In the genomic region with DNA sequence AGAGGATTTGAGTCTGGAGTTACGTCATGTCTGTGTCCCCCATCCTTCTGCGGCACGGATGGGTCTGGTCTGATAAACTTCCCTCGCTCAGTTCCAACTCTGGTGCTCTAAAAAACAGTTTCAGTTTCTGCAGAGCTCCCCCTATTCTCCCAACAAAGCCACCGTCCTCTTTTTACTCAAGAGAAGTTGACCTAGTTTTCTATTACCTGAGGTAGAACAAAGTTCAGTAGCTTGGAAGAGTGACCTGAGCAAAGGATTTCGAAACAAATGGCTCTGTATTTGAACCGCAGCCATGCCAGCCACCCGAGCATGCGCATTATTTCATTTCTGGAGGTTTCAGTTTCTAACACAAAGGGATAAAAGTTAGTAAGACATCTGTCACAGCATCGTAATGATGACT, we compare ENCODE assay signal across 20 mouse cellular contexts. TPM values are rescaled to one million over a fixed set of nuclear protein-coding genes. Genes with fewer than 3 reads are reported as not detected.
DNase-seq lines count a peak whose midpoint lies in the region; ATAC-seq and TF ChIP-seq lines count a peak whose summit lies in the region.
"Had no signal": no experiment of that assay in that cellular context is flagged by ENCODE, and none has a peak within 500 bp of the region (broad histone marks: within the 10 kb centered on the region; RNA-seq: fewer than 3 reads in every experiment).

No protein-coding gene starts in this region.

- TF ChIP-seq CTCF in gastrocnemius, adult 2 months (IDR thresholded peaks at IDR 0.05) = no peak
- no peak for TF ChIP-seq CTCF in liver, adult 2 months (IDR thresholded peaks at IDR 0.05; ENCODE audit: low read depth, low read length)
- TF ChIP-seq CTCF in small intestine, adult 2 months (IDR thresholded peaks at IDR 0.05; ENCODE audit: extremely low read depth, insufficient read length, insufficient replicate concordance, low read depth, low read length) = no peak

- no peaks in the 10 kb centered on the region for H3K79me2 ChIP-seq in liver, adult 2 months (ENCODE audit: control insufficient read depth, insufficient read depth, low read length)

- no peak for TF ChIP-seq POLR2A in liver, adult 2 months (IDR thresholded peaks at IDR 0.05; ENCODE audit: extremely low read depth, insufficient read depth, low read length)
- no peak for TF ChIP-seq POLR2A in small intestine, adult 2 months (IDR thresholded peaks at IDR 0.05; ENCODE audit: low read depth, low read length)

- WGBS in liver, adult 2 months = 21% methylated on average over 10 of the region's 10 CpGs
- 74% methylated on average over 10 of the region's 10 CpGs for WGBS in liver, embryonic 11.5 days
- WGBS in small intestine, adult 2 months = 22% methylated on average over 10 of the region's 10 CpGs

- H3K9me3 ChIP-seq in liver, embryonic 11.5 days (ENCODE audit: control insufficient read depth, low read length) = no peaks in the 10 kb centered on the region
- H3K9me3 ChIP-seq: embryonic facial prominence, embryonic 12.5 days; forebrain, embryonic 15.5 days; stomach, embryonic 15.5 days had no signal

- H3K4me3 ChIP-seq in gastrocnemius, adult 2 months = peak overlapping the region; percentile 49
- H3K4me3 ChIP-seq in liver, adult 2 months (ENCODE audit: insufficient read depth, low read depth, low read length) = peak overlapping the region; percentile 51
- no peak overlapping the region for H3K4me3 ChIP-seq in liver, embryonic 11.5 days (ENCODE audit: low read depth, low read length)
- peak overlapping the region; percentile 38 for H3K4me3 ChIP-seq in small intestine, adult 2 months (ENCODE audit: low read depth, low read length)
- H3K4me3 ChIP-seq: embryonic facial prominence, embryonic 12.5 days; erythroblast, embryonic 14.5 days; forebrain, embryonic 15.5 days; hindbrain, embryonic 12.5 days; megakaryocyte, embryonic 14.5 days; stomach, embryonic 15.5 days had no signal

- no peak overlapping the region for H3K4me2 ChIP-seq in liver, embryonic 11.5 days
- H3K4me2 ChIP-seq: embryonic facial prominence, embryonic 12.5 days; forebrain, embryonic 15.5 days; heart, embryonic 11.5 days; hindbrain, embryonic 12.5 days; stomach, embryonic 15.5 days had no signal

- intact Hi-C loops in gastrocnemius, adult 2 months (cut with DNase I) = no loop called here
- intact Hi-C loops in gastrocnemius, postnatal 14 days (cut with DNase I; ENCODE audit: low total_unique reads) = no loop called here

- ATAC-seq in liver, embryonic 11.5 days (replicated peaks; ENCODE audit: low FRiP score) = peak; percentile 34; the same call in 1 of the 2 replicates
- ATAC-seq: forebrain, embryonic 15.5 days; midbrain, embryonic 16.5 days had no signal

- H3K9ac ChIP-seq in liver, adult 2 months (ENCODE audit: low read depth, low read length) = no peak overlapping the region
- no peak overlapping the region for H3K9ac ChIP-seq in liver, embryonic 11.5 days (ENCODE audit: low read depth, low read length)
- H3K9ac ChIP-seq: embryonic facial prominence, embryonic 12.5 days; forebrain, embryonic 15.5 days; hindbrain, embryonic 12.5 days; stomach, embryonic 15.5 days had no signal

- no peak for DNase-seq in gastrocnemius, adult 2 months
- DNase-seq in gastrocnemius, postnatal 14 days = no peak
- DNase-seq in liver, adult 2 months (ENCODE audit: extremely low read depth, low read depth, low spot score) = peak; percentile 96
- DNase-seq in liver = no peak
- no peak for DNase-seq in liver, embryonic 11.5 days (ENCODE audit: low spot score)
- no peak for DNase-seq in cerebellum, adult 9-11 months
- no peak for DNase-seq in adrenal gland, postnatal 4 days (ENCODE audit: low spot score in 2 of 2)
- DNase-seq: cerebellum, adult 9-10 months; heart, postnatal 10 days; lung, adult 2 months; right cerebral cortex, postnatal 25 days had no signal

- H3K36me3 ChIP-seq in liver, adult 2 months (ENCODE audit: control insufficient read depth, insufficient read depth, low read length) = no peaks in the 10 kb centered on the region
- H3K36me3 ChIP-seq in liver, embryonic 11.5 days (ENCODE audit: control insufficient read depth, insufficient read depth, low read length) = no peaks in the 10 kb centered on the region
- no peaks in the 10 kb centered on the region for H3K36me3 ChIP-seq in small intestine, adult 2 months (ENCODE audit: control insufficient read depth, insufficient read depth, low read length)
- H3K36me3 ChIP-seq: embryonic facial prominence, embryonic 12.5 days; forebrain, embryonic 15.5 days; hindbrain, embryonic 12.5 days; stomach, embryonic 15.5 days had no signal

- no peak overlapping the region for H3K27ac ChIP-seq in gastrocnemius, adult 2 months
- peak overlapping the region; percentile 58 for H3K27ac ChIP-seq in liver, adult 2 months (replicated peaks; ENCODE audit: insufficient read depth, low read depth, low read length)
- H3K27ac ChIP-seq in liver, embryonic 11.5 days (ENCODE audit: low read depth, low read length) = peak overlapping the region; percentile 48; the same call in 1 of the 2 replicates
- H3K27ac ChIP-seq in small intestine, adult 2 months (ENCODE audit: insufficient read depth, low read depth, low read length) = no peak overlapping the region
- H3K27ac ChIP-seq: embryonic facial prominence, embryonic 12.5 days; forebrain, embryonic 15.5 days; hindbrain, embryonic 12.5 days; stomach, embryonic 15.5 days had no signal

- H3K4me1 ChIP-seq in liver, adult 2 months (ENCODE audit: control insufficient read depth, insufficient read depth, low read length) = peaks cover 2% of the 10 kb centered on the region; the same call in 1 of the 2 replicates
- H3K4me1 ChIP-seq in liver, embryonic 11.5 days (replicated peaks; ENCODE audit: control insufficient read depth, insufficient read depth, low read length) = no peaks in the 10 kb centered on the region
- H3K4me1 ChIP-seq in small intestine, adult 2 months (ENCODE audit: control insufficient read depth, insufficient read depth, insufficient read length, low read length) = peaks cover 15% of the 10 kb centered on the region; the same call in 1 of the 2 replicates
- H3K4me1 ChIP-seq: embryonic facial prominence, embryonic 12.5 days; forebrain, embryonic 15.5 days; hindbrain, embryonic 12.5 days; stomach, embryonic 15.5 days had no signal

- no peaks in the 10 kb centered on the region for H3K27me3 ChIP-seq in liver, adult 2 months (ENCODE audit: control insufficient read depth, insufficient read depth, low read length)
- no peaks in the 10 kb centered on the region for H3K27me3 ChIP-seq in liver, embryonic 11.5 days (replicated peaks; ENCODE audit: control insufficient read depth, insufficient read depth, low read length)
- no peaks in the 10 kb centered on the region for H3K27me3 ChIP-seq in small intestine, adult 2 months (ENCODE audit: control insufficient read depth, insufficient read depth, low read length)
- H3K27me3 ChIP-seq: embryonic facial prominence, embryonic 12.5 days; forebrain, embryonic 15.5 days; hindbrain, embryonic 12.5 days; megakaryocyte, embryonic 14.5 days; stomach, embryonic 15.5 days had no signal

RNA-seq across cellular contexts. Expression of a gene that starts 49.2 kb away (rescaled TPM):
- total RNA-seq in gastrocnemius, adult 2 months (2021) = 1 to 10 TPM; 6.4 to 7.3 TPM
- 1 to 10 TPM; 7.6 to 8.4 TPM for total RNA-seq in gastrocnemius, postnatal 14 days (2021)
- 6.2 and 6.4 TPM in 2 replicates for total RNA-seq in liver, adult 2 months (2014; rRNA removed)
- 5.7 and 6.1 TPM in 2 replicates for polyA plus RNA-seq in liver, adult 2 months (2012; rRNA removed)
- 22.1 and 27.7 TPM in 2 replicates for polyA plus RNA-seq in liver, embryonic 11.5 days (2014; fragmentation: Nextera tagmentation; extraction: Ambion mirVana)
- polyA plus RNA-seq in small intestine, adult 2 months (2012; rRNA removed) = 2.3 and 5.2 TPM in 2 replicates
- total RNA-seq in adrenal gland, postnatal 4 days (2021) = 10 to 100 TPM; 21.2 to 21.6 TPM

Comparison
In these comparisons a context has a peak if more than half of its experiments do, and no peak if none do; other contexts are left out.
1. H3K27ac ChIP-seq: peak in liver, adult 2 months (single experiment) and liver, embryonic 11.5 days (single experiment); none in gastrocnemius, adult 2 months (single experiment) and small intestine, adult 2 months (single experiment).